Mouse (Mus musculus): ENCODE data around the gene Rhbdd2. TPM values are rescaled to one million over a fixed set of nuclear protein-coding genes. Genes with fewer than 3 reads are reported as not detected.

The Rhbdd2 gene
- total and polyA plus RNA-seq, 3 experiments: 3.7 to 21.3 (median 6.4) TPM

- Histone ChIP-seq H3K4me2 (ENCODE audit: insufficient read depth, low read depth, poor library complexity, severe bottlenecking) (no peak overlapping the region), H3K79me2 (replicated peaks; ENCODE audit: control insufficient read depth, extremely low read depth, insufficient read depth, poor library complexity, severe bottlenecking) (no peaks in the 10 kb centered on the region), H3K4me3 (replicated peaks in 1 of 3; ENCODE audit: low read depth in 2 of 3, low read length in 2 of 3, poor library complexity in 1 of 3) (no peak overlapping the region), H3K4me1 (ENCODE audit: control insufficient read depth in 1 of 2, insufficient read depth in 2 of 2) (peaks cover 0 to 19% of the 10 kb centered on the region in 2 experiments; a peak in 2 of 4 replicates), H3K36me3 (replicated peaks in 1 of 2; ENCODE audit: control insufficient read depth in 1 of 2, insufficient read depth in 1 of 2, low read length in 1 of 2) (no peaks in the 10 kb centered on the region), H3K9ac (ENCODE audit: insufficient read depth, low read depth) (no peak overlapping the region), H3K9me3 (replicated peaks; ENCODE audit: low read length) (peaks cover 2% of the 10 kb centered on the region), H3K27ac (ENCODE audit: insufficient read depth, low read depth) (no peak overlapping the region), H3K27me3 (replicated peaks) (no peaks in the 10 kb centered on the region)
- in situ Hi-C loops (cut with MboI; ENCODE audit: low pct_ligation_motif_present, low pct_unique_long_range_greater_than_20kb, low sequenced_read_pairs) (no loop called here), dilution Hi-C loops (cut with MboI; ENCODE audit: extremely low pct_ligation_motif_present, extremely low pct_unique_long_range_greater_than_20kb, low sequenced_read_pairs) (no loop called here)
- TF ChIP-seq ELF1 (IDR thresholded peaks at IDR 0.05; ENCODE audit: low read depth, low read length): no peak
- TF ChIP-seq ZKSCAN1 (IDR thresholded peaks at IDR 0.05; ENCODE audit: borderline replicate concordance, low read depth, low read length): no peak
- TF ChIP-seq CHD2 (IDR thresholded peaks at IDR 0.05; ENCODE audit: low read length): no peak
- TF ChIP-seq E2F4 (IDR thresholded peaks at IDR 0.05; ENCODE audit: insufficient replicate concordance, low read depth, low read length): no peak
- no peak for TF ChIP-seq MAFK (IDR thresholded peaks at IDR 0.05; ENCODE audit: insufficient replicate concordance, low read length)
- TF ChIP-seq EP300 (IDR thresholded peaks at IDR 0.05; ENCODE audit: low read length): no peak
- no peak for TF ChIP-seq PAX5 (IDR thresholded peaks at IDR 0.05; ENCODE audit: low read length)
- TF ChIP-seq JUN (IDR thresholded peaks at IDR 0.05; ENCODE audit: insufficient read depth, low read depth, low read length): no peak
- TF ChIP-seq MYC (IDR thresholded peaks at IDR 0.05; ENCODE audit: low read depth, low read length): no peak
- no peak for TF ChIP-seq MAZ (IDR thresholded peaks at IDR 0.05; ENCODE audit: low read depth, low read length)
- no peak for TF ChIP-seq HCFC1 (IDR thresholded peaks at IDR 0.05; ENCODE audit: low read depth, low read length)
- no peak for TF ChIP-seq NRF1 (IDR thresholded peaks at IDR 0.05; ENCODE audit: low read depth, low read length)
- no peak for TF ChIP-seq BHLHE40 (IDR thresholded peaks at IDR 0.05; ENCODE audit: low read depth, low read length)
- no peak for TF ChIP-seq IRF4 (IDR thresholded peaks at IDR 0.05; ENCODE audit: low read depth, low read length)
- DNase-seq (ENCODE audit: extremely low read depth): no peak
These were observed 35.7 kb downstream of the Rhbdd2 start for GRCm38 (mm10) chr5:135668071-135668470.

DNA sequence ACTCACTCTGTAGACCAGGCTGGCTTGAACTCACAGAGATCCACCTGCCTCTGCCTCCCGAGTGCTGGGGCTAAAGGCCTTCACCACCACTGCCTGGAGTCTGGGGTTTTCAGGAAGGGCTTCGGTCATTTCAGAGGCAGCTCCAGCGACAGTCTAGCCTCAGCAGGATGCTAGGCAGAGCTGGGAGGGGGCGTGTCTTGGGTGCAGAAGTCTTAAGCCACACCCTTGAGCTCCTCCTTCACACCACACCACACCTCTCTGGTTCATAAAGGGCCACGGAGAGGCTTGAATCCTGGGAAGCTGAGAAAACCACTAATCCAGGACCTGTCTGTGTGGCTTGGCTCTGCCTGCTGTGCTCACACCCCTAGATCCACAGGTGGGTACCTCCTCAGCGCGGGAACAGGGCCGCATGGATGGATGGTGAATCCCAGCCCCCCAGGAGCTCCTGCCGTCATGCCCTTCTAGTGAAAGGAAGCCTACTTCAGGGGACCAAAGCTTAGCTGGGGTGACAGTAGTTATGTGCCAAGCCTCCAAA lies 37.4 kb downstream of the Rhbdd2 start, which contains the start of gene Por:
TSS of gene Por (plus strand) at position 293 of the 535 bp plus-strand sequence.
- Histone ChIP-seq H3K27ac (ENCODE audit: insufficient read depth, low read depth) (no peak within 1 kb of the TSS), H3K27me3 (replicated peaks) (no peaks in the 10 kb centered on the region), H3K9me3 (replicated peaks; ENCODE audit: low read length) (peaks cover 2% of the 10 kb centered on the region), H3K4me2 (ENCODE audit: insufficient read depth, low read depth, poor library complexity, severe bottlenecking) (peak within 1 kb of the TSS; percentile 48), H3K79me2 (replicated peaks; ENCODE audit: control insufficient read depth, extremely low read depth, insufficient read depth, poor library complexity, severe bottlenecking) (no peaks in the 10 kb centered on the region), H3K36me3 (replicated peaks in 1 of 2; ENCODE audit: control insufficient read depth in 1 of 2, insufficient read depth in 1 of 2, low read length in 1 of 2) (no peaks in the 10 kb centered on the region), H3K4me1 (ENCODE audit: control insufficient read depth in 1 of 2, insufficient read depth in 2 of 2) (peaks cover 4 to 31% of the 10 kb centered on the region in 2 experiments), H3K9ac (ENCODE audit: insufficient read depth, low read depth) (no peak within 1 kb of the TSS), H3K4me3 (replicated peaks in 1 of 3; ENCODE audit: low read depth in 2 of 3, low read length in 2 of 3, poor library complexity in 1 of 3) (no peak within 1 kb of the TSS)
- TF ChIP-seq RAD21 (IDR thresholded peaks at IDR 0.05; ENCODE audit: low read depth, low read length): no peak
- TF ChIP-seq MAFK (IDR thresholded peaks at IDR 0.05; ENCODE audit: insufficient replicate concordance, low read length): no peak
- no peak for TF ChIP-seq JUN (IDR thresholded peaks at IDR 0.05; ENCODE audit: insufficient read depth, low read depth, low read length)
- no peak for TF ChIP-seq KAT2A (IDR thresholded peaks at IDR 0.05; ENCODE audit: insufficient replicate concordance, low read length)
- TF ChIP-seq MXI1 (IDR thresholded peaks at IDR 0.05; ENCODE audit: low read depth, low read length): no peak
- no peak for TF ChIP-seq USF2 (conservative IDR thresholded peaks at IDR 0.05; ENCODE audit: low read depth, low read length)
- TF ChIP-seq JUND (conservative IDR thresholded peaks at IDR 0.05; ENCODE audit: low read depth, low read length): no peak
- TF ChIP-seq UBTF (IDR thresholded peaks at IDR 0.05; ENCODE audit: low read depth, low read length): no peak
- dilution Hi-C loops (cut with MboI; ENCODE audit: extremely low pct_ligation_motif_present, extremely low pct_unique_long_range_greater_than_20kb, low sequenced_read_pairs) (no loop called here), in situ Hi-C loops (cut with MboI; ENCODE audit: low pct_ligation_motif_present, low pct_unique_long_range_greater_than_20kb, low sequenced_read_pairs) (no loop called here)
- peak; percentile 54 for DNase-seq (ENCODE audit: extremely low read depth)
